Mouse (Mus musculus): ENCODE data around the gene Ky.

Gene Ky

DNA sequence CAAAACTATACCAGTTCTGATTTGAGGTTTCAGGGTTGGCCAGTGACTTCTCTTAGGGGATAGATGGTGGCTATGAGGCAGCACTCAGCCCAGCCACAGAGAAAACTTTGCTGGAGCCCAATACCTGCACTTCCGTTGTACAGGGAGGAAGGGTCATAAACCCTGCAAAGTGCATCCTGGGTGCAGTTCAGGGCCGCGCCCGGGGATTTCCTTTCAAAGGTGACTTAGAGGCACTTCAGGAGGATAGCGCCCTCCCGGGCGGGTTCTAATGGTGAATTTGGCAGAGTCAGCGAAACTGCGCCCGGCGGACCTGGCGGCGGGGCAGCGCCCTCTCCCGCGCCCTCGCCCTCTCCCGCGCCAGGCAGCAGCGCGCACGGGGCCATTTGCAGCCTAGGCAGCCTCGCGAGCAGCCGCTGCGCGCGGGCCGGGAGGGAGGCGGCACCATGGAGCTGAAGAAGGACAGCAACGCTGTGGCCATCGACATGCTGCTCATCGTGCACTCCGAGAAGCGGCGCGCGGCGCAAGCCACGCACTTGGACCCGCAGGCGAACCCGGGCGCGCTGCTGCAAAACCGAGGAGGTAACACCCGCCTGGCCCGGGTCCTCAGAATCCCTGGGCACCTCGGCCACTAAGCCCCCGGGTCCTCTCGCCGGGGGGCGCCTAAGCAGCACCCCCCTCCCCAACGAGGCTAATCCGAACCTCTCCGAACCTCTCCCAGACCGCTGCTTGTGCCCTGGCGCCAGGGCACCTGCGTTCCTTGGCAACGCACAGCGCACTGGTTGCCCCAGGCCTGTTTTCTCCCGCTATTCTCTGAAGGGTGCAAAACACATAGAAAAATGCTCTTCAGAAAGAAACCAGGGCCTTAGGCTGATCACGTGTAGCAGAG is at the start of gene Ky:
Gene Ky, plus strand, starts transcription at position 51 of the 886 bp plus-strand sequence.
- no peak for DNase-seq (ENCODE audit: low spot score)

DNA sequence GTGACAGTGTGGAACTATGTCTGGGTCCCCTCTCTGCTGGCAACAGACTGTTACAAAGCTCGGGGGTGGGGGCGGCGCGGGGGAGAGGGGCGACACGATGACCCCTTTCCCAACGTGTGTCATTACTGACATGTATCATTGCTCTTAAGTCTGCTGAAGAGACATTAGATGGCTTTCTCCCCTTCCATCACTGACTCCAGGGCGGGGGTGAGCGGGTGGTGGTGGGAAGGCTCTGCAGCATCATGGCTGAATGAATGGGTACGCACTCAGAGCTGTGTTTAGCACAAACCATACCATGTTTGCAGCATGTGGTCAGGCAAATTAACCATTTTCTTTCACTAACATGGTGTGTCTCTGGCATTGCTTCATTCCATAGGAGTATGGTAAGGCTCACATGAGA is 43.3 kb upstream of the Ky start:
- no peak for DNase-seq (ENCODE audit: low spot score)

DNA sequence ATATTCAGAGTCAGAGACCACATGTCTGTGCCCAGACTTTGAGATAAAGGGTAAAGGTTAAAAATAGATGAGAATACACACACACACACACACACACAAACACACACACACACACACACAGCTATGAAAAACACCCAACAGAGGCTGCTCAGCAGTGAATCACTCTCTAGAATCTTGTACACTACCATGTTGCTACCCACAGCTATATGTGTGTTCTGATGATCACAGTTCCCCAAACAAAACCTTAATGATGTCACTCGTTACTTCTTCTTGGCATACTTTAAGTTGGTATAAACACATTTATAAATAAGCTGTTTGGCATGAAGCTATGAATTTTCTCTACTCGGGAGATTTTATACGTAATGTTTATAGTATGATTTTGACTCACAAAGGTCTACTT is 40.5 kb upstream of the Ky start:
- DNase-seq (ENCODE audit: low spot score): no peak

DNA sequence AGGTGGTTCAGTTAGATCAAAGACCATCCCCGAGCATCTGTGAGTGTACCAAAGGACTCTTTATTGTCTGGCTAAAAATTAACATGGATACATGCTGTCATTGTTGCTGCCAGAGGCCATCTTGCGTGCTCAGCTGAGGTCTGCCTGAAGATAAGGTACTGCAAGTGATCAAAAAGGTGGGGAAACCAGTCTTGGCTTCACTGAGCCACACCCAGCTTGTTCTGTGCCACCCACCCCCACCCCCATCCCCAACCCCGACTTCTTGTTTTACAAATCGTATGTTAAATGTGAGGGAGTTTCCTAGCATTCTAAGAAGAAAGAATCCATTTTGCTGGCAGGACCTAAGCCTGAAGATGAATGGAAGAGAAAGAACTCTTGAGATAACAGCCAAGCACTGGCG is 39.8 kb upstream of the Ky start:
- no peak for DNase-seq (ENCODE audit: low spot score)

DNA sequence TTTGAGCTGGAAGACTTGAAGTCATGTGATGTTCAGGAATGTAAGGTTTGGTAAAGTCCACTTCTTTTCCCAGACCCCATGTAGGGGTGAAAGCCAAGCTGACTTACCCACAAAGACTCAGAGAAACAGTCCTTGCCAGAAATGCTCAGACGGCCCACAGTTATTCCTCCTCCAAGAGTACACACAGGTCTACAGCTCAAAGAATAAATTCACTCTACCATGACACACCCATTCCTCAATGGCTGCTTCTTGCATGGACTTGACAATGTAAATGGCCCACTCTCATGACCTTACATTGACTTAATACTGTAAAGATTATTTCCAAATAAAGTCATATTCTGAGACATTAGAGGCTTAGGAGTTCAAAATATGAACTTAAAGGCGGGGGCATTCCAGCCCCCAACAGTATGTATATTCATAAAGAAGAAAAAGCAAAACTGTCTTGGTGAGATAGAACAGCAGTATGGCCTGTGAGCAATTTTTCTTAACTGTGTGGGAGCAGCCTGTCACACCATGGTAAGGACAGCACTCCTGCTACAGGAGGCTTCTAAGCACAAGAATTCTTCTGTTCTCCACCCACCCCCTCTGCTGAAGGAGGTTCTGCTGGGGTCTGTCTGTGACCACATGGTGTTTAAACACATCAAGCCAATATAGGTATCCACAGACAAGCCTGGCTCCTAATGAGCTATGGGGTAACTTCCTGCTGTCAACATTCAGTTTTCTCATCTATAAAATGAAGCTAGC is 35.3 kb upstream of the Ky start:
- DNase-seq (ENCODE audit: low spot score): no peak

DNA sequence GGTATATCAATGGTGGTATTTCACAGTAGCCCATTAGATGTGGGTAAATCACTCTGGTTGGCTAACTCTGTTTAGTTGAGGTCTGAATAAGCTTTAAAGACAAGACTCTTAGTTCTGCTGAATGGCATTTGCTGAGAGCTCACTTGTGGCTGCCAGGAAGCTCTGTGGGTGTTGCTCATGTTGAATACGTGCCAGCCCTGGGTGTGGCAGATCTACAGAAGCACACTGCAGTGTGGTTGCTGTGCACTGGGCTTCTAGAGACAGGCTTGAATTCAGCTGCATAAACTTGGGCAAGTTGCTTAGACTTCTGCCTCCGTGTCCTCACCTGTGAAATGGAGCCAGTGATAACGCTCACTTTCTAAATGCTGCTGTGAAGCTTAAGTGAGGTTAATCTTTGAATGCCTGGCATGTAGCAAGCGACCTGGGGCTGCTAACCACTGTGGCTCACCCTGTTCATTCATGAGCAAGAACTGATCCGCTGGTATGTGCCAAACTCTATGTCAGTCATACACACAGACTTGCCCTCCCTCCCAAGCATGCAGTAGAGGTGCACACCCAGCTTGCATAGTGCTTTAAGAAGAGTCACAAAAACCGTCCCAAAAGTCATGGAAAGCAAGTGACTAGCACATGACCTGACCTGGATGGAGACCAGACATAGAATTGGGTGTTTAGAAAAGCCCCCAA is 27.6 kb upstream of the Ky start:
- DNase-seq (ENCODE audit: low spot score): no peak

DNA sequence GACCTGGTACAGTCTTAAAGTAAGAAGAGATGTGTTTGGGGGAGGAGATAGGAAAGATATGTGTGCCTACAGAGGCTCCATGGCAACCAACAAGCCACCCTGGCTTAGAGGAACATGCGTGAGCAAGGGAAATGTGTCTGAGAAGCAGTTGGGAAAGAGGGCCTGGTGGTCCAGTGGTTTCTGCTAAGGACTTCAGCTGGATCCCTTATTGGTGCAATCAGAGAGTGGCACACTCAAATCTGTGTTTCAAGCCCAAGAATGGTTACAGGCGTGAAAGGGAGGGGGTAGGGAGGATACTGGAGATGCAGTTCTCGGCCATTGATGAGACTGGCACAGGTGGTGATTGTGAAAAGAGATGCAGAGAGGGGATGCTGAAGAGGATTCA is 27.1 kb upstream of the Ky start:
- DNase-seq (ENCODE audit: low spot score): no peak

DNA sequence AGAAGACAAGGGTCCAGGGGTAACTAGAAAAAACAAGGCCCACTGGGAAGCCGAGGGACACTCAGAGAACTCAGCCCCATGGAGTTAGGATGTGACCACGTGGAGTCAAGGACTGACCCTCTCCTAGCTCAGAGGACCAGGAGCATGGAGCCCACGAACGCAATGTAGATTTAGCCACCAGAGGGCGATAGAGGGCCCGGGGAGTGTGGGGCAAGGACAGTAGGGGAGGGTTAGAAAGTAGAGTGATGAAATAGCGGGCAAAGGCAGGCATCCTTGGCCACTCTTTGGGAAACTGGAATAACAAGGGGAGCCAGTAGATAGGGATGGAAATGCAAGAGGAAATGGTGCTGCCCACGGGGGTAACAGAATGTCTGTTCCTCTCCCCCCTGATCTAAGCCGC is 26.5 kb upstream of the Ky start:
- DNase-seq (ENCODE audit: low spot score): peak; percentile 60

DNA sequence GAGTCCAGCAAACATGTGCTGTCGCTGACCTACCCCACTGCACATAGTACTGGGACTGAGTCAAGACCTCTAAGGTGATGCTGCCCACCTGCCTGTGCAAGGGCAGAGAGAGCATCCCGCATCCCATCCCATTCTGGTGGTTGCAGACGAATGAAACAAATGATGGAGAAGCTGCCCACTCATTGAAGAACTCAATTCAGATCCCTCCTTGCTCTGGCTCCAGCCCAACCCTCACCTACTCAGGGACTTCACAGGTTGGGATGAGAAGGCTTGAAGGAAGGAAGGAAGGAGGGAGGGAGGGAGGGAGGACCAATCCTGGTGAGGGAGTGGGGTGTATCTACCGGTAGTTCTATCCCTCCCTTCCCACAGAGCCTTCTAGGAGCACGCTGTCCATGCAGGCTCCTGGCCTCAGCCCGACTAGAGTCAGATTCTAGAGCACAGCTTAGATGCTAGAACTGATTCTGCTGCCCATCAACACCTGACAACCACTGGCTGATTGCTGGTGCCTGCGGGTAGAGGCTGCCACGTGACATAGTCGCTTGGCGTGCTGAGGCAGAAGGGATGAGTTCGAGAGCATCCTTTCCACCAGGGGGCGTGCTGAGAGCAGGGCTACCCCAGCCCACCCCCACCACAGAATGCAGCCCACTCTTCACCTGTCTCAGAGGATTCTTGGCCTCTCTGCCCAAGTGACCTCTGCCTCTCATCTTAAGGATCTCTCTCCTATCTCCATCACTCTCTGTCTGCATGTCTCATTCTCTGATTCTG is 13.3 kb upstream of the Ky start:
- peak; percentile 54 for DNase-seq (ENCODE audit: low spot score)

DNA sequence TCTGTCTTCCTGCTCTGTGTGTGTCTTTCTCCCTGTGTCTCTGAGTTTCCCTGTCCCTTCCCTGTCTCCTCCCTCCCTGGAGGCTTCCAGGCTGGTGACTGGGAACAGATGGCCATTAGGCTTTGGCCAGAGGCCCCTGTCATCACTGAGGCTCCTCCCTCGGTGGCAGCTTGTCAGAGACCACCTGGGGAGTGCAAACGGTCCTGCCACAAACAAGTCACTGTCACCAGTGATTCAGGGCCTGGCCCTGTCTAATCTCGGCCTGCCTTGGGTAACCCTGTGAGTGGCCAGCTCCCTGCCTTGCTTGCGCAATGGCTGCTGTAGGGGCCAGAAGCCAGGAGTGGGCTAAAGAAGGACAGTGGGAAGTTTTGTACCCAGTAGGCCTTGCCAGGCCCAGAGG is 12.5 kb upstream of the Ky start:
- DNase-seq (ENCODE audit: low spot score): no peak

DNA sequence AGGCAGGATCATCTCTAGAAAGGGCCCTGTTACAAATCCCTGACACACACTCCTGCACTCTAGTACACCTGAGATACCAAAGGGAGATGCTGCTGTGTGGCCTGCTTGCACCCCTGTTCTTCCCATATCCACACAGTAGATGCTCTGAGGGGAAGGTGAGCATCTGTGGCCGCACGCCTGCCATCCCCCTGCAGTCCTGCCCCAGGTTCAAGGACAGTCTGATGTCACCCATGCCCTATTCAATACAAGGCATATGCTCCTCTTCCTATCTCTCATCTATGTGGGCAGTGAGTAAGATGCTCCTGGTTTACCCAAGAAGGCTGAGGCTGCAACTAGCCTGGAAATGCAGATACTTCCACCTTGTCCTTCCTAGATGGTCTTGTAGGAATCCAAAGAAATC is 11.6 kb upstream of the Ky start:
- DNase-seq (ENCODE audit: low spot score): no peak

DNA sequence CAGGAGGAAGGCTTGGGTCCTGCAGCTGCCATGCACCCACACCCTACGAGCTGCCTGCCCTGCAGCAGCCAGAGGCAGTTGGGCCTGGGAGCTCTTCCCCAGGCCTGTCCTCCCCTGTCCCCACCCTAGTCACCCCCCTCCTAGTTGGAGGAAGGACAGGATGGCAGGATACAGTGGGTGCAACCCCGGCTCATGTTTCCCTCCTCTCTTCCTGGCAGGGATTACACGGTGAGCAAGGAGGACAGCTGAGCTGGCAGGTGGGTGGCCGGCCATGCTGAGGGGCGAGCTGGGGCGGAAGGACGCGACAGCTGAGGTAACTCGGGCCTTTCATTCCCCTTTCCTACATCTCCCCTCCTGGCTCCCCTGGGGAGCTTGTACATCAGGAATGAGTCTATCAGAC is 11.1 kb upstream of the Ky start:
- DNase-seq (ENCODE audit: low spot score): no peak

DNA sequence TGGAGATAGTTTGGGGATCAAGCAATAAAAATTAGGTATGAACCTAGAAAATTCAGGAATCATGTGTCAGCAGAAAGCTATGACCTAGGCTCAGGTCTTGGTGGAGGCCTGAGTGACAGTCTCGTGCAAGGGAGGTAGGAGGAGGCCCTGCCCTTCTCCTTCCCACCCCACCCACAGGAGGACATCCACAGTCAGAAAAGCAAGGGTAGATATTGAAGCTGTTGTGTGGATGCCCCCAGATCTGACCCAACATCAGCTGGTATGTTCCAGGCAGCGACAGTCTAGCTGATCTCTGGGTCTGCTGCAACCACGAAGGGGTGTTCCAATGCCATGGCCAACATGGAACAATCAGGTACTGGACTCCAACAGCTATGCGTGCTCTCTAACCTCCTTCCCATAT is 10.3 kb upstream of the Ky start:
- no peak for DNase-seq (ENCODE audit: low spot score)

DNA sequence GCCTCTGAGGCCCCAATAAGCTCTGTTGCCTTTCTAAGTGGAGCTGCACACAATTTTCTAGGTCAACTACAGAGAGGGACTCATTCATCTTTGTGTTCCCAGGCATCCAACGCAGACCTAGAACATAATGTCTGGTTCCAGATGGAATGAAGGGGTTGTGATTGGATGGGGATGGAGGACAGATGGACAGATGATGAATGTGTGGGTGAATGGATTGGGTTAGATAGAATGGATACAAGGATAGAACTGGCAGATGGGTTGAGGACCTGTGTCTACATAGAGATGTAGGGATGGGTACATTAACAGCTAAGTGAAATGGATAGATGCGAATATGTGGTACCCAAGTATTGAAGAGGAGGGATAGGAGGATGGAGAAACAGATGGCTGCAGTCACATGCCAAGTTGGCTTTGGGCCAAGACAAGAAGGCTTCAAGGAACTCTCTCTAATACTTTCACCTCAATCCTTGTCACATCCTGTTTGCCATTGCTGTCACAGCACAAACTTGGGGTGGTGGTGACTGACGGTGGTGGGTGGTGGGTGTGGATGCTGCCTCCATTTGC is 9.0 kb upstream of the Ky start:
- no peak for DNase-seq (ENCODE audit: low spot score)

DNA sequence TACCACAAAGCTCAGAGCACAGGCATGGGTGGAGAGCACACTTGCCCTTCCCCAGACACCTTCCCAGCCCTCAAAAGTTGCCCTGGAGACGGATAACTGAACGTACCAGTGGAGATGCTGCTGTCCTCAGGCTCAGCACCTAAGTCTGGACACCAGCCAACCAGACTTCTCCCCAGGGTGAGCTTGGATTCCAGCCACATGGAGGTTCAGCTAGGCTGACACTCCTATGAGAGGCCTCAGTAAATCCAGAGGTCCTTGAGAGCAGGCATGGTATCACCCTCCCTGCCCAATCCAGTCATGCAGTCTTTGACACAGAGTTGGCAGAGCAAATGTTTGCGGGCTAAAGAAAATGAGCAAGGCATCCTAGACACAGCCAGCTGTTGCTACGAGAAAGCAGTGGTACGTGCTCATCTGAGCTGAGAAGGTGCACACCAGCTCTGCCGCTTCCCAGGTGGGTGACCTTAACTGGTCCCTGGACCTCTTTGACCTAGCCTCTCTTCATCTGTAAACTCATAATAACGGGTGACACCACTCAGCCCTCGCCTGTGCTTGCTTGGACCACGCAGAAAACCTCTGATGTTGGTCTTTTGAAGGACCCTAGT is 8.4 kb upstream of the Ky start:
- DNase-seq (ENCODE audit: low spot score): no peak

DNA sequence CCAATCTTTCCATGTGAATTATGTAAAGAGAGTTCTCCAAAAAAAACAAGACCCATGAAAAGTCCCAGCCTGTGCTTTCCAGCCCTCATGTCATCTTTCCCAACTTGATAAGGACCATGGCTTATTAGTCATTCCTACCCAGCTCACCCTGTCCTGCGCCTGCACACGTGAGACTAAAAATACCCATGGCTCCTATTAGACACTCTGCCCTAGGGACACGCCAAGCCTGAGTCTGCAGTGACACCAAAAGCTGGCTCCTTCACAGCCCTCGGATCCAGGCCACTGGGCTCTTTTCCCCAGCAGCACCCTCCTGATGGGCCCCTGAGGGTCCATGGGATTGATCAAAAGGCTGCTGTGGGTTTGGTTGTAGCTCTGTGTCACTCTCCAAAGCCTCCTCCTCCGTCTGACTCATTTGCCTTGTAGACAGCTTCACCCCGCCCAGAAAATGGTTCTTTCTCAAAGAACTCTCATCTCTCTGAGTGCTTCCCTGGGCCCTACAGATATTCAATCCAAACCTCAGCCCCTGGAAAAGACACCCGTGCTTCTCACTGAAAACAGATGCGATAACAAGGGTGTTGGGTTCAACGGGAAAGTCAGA is 7.6 kb upstream of the Ky start:
- DNase-seq (ENCODE audit: low spot score): no peak

DNA sequence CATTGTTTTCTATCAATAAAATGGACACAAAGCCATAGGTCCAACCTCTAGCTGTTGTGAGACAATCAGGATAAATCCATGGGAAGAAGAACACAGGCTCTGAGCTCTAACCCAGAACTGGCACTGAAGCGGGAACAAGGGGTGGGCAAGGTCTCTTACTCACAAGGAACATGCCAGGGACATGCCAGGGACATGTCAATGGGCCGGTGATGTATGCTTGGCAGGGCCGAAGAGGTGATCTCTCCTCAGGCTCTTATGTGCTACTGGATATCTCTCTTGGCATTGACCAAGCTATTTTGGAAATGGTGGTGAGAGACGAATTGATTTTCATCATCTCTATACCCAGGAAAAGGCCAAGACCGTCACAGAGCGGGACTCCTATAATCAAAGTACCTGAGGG is 6.8 kb upstream of the Ky start:
- no peak for DNase-seq (ENCODE audit: low spot score)

DNA sequence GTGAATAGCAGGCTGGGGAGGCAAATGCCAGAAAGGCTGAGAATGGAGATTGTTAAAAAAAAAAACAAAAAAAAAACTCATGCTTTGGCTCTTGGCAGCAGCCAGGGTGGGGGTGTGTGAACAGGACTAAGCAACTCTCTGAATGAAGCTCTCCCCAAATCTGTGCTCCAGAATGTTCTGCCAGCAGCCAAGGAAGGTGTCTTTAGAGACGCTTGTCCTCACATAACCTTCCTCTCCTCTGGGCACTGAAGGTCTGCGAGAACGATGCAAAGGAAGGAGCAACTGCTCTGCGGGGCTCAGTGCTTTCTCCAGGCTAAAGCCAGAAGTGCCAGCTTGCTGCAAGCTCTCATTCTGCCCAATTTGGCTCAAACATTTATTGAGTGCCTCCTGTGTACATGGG is 6.3 kb upstream of the Ky start:
- DNase-seq (ENCODE audit: low spot score): no peak

DNA sequence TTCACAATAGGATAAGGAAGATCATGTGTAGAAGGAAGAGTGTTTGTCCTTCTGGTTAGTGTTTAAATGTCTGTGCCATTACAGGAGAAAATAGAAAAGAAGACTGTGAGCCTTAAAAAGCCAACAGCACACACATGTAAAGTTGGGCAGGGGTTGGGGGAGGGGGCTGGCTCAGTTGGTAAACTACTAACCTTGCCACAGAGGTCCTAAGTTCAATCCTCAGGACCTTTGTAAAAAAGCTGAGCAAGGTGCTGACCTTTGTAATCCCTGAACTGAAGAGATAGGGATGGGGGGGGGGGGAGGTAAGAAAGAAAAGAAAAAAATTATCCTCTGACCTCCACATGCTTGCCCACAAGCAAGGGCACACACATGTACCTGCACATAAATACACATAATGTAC is 5.8 kb upstream of the Ky start:
- DNase-seq (ENCODE audit: low spot score): no peak

DNA sequence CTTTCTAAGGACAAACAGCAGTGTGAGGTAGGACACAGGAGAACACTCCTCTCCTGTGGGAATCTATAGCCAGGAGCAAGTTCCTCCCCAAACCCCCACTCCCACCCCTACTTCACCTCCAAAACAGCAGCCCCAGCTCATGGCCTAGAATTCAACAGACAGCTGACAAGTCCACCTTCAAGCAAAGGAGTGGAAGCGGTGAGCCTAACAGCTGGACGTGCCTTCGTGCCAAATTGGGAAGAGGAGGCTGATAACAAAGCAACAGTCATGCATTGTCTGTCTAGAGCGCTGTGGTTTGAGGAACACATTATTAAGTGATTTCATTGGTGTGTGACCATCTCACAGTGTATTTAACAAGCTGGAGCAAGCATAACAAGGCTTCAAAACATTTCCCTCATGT is 4.4 kb upstream of the Ky start:
- no peak for DNase-seq (ENCODE audit: low spot score)

DNA sequence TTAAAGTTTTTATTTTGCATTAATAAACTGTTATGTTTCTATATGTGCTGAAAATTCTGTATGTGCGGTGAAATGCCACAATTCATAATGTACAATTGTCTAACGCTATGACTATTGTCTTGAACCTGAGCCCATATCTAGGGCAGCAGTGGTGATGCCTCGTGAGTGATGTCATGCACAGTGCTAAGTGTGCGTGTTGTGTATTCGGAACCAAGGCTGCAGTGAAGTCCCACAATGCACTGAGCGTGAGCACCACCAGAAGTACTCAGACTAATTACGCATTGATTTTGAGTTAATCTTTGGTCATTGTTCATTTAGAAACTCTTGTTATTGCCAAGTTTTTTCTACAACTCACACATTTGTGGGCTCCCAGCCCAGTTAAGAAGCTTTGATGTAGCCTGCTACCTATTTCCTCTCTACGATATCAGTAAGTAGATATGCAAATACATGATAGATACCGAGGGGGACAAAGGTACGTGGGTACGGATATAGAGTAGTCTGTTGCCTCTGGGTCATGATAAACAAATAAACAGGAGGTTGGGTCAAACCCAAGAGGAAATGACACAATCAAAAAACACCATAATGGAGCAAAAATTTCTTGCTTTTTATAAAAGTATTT is 3.4 kb upstream of the Ky start:
- DNase-seq (ENCODE audit: low spot score): no peak

Data from testis, postnatal 10 days (tissue).